Mouse (Mus musculus): ENCODE data around the gene Wasl. TPM values are rescaled to one million over a fixed set of nuclear protein-coding genes. Genes with fewer than 3 reads are reported as not detected.
A peak's percentile ranks its signal among the peaks of the same experiment; 100 is the strongest.

The Wasl gene
- 20.1 and 21.5 TPM in 2 replicates for total RNA-seq (2015)
- total RNA-seq (2017) = 5.1 and 7.0 TPM in 2 replicates

DNA sequence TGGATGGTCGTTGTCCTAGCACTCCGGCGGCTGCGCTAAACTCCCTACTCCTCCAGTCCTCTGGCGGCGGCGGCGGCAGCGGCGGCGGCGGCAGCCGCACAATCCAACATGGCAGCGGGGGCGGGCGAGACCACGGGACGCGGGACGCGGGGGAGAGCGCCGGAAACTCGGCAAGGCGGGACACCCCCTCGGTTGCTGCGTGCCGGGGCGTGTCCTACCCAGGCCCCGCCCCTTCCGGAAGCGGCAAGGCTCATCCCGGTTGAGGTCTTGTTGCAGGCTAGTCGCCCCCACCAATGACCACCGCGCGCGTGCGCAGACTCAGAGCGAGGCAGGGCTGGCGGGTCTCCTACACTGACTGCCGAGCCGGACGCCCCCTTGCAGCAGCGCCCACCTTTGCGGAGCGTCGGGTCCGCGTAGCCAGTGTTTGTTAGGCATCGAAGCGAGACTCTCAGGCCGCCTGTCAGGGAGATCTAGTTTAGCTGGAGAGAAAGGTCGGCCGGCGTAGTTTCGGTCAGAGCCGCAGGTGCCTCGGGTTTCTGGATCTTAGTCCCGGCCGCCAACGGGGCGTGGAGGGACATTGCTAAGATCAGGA, at the start of gene Wasl:
Gene Wasl (minus strand): TSS at position 143 of the 592 bp plus-strand sequence.
- ATAC-seq (replicated peaks; ENCODE audit: poor library complexity) = peak; percentile 87

DNA sequence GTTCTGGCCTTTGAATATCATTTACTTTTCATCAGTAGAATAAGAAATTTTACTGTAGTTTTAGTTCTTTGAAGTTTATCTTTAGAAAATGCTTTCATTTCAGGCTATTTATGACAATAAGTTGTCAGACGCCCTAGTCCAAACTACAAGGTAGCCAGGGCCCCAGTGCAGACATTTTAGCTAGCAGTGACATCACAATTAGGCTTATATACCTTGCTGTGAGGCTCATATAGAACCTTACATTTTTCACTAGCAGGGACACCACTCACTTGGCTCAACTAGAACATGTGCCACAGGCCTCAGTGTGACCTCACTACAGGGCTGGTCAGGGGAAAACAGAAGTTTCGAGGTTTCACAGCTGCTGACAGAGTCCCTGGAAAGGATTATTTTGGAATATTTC, 42.7 kb upstream of the Wasl start:
- ATAC-seq (replicated peaks; ENCODE audit: poor library complexity) = no peak

DNA sequence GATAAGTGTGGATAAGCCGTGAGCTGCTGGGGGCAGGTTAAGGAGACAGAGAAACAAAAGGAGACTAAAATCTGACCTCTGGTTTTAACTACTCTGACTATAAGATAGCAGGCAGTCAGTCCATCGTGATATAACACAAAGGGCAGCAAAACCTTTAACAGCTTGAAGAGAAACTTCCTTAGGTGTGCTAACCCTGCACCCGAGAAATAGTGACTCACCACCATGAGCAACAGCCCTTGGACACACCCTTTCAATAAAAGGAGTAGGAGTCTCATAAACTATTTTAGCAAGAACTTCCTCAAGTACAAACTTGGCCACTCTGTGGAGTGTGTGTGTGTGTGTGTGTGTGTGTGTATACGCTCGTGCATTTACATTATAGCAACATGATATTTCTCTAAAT, 42.3 kb upstream of the Wasl start:
- no peak for ATAC-seq (replicated peaks; ENCODE audit: poor library complexity)

DNA sequence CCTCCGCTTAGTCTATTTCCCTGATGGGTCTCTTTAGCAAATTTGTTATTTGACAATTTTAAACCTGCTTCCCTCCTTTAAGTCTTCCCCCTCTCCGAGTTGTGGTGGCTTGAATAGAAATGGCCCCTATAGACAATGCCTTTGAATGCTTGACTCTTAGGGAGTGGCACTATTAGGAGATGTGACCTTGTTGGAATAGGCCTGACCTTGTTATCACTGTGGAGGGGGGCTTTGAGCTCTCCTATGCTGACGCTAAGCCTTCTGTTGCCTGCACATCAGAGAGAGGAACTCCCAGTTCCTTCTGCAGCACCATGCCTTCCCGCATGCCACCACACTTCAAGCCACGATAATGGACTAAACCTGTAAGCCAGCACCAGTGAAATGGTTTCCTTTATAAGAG, 32.4 kb upstream of the Wasl start:
- no peak for ATAC-seq (replicated peaks; ENCODE audit: poor library complexity)

DNA sequence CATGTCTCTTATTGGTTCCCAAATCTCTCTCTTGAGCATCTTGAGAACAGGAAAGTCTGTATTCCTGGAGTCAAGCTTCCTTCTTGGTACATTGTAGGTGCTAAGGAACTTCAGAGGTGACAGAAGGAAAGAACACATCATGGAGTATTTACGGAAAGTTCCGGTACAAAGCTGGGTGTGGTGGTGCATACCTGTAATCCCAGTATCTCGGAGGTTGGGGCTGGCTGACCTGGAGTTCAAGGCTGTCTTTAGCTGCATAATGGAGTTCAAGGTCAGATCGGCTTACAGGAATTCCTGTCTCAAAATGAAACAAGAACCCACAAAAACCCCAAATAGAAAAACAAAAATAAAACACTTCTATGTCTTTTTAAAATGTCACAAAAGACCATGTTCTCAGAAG, 31.3 kb upstream of the Wasl start:
- no peak for ATAC-seq (replicated peaks; ENCODE audit: poor library complexity)

DNA sequence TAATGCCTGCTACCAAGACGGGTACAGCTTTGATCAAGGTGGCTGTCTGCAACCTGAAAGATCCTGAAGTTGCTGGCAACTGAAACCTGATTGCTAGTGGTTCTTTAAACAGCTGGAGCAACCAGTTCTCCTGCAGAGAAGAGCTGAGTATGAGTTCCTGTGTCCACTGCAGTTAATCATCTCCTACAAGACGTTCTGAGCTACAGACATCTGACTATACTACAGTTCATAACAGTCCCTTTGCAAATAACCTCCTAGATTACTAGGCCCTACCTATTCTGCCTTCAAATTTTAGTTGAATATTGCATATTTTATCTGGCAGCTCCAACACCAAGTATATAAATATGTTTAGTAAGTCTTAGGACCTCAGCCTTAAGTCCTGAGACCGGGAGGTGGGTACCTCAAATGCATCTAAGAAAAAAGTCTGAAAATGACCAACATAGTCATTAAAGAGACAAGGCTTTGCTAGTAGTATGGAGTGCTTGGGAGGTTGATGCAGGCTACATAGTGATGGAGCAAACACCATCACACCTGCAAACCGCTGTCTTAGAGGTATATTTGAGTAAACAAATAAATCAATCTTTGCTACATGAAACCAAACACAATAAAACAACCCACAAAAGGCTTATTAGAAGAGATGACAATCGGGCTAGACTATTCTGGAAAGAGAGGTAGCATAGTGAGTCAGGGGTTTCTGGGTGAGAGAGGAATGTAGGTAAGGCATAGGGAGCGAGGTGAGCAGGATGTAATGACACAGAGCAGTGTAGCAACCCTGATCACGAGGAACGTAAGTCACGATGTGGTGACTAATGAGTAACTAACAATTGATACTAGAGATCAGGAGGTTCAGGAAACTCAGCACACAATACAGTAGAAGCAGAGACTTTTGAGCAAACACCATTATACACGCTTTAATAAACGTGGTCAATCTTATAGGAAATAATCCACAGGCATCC, 29.9 kb upstream of the Wasl start:
- no peak for ATAC-seq (replicated peaks; ENCODE audit: poor library complexity)

DNA sequence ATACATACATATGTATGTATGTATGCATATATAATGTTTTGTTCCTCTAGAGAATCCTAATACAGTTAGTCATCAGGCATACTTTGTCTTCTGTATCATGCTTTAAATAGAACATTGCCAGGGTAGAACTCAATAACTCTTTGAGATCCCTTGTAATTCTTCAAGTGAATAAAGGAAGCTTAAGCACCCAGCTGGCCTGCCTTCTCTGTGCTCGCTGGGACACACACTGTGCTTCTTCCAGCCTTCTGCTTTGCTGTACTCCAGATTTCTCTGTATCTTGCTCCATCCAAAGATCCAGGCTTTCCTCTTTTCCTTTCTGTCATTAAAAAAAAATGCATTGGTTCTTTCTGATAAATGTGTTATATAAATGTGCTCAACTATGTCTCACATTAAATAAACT, 23.1 kb upstream of the Wasl start:
- no peak for ATAC-seq (replicated peaks; ENCODE audit: poor library complexity)

DNA sequence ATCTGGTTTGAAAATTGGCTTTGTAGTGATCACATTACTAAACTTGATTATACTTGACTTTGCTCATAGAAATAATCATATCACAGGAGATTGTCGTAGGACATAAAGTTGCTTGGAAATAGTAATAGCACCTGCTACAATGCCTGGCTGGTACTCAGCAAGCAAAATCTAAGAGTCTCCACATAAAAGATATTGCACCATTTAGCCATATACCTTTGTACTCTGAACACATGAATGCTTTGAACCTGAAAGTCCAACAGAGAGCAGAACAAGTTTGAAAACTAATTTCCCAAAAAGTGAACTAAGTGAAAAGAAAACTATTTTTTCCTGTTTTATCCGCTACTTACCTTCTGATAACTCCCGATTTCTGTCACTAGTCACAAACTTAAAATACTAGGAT, 18.3 kb upstream of the Wasl start:
- ATAC-seq (replicated peaks; ENCODE audit: poor library complexity) = no peak

DNA sequence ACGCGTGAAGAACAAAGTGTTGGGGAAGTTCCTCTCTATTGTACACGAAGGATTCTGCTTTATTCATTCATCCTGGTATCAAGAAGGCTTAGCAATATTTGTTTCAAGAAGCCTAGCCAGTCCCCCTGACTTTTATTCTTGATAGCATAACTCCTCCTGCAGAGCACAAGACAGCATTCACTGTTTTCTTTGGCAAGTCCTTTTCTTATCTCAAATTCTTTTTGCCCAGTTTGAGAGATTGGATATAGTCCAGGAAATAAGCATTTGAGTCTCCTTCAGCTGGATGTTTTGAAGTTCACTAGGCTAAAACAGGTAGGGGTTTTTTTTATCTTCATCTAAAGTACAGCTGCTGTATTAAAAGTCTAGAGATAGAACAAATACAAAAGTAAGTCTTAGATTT, 3.0 kb upstream of the Wasl start:
- ATAC-seq (replicated peaks; ENCODE audit: poor library complexity) = 0 out of 2 replicates have a peak, but pooled peaks have one; percentile 10

DNA sequence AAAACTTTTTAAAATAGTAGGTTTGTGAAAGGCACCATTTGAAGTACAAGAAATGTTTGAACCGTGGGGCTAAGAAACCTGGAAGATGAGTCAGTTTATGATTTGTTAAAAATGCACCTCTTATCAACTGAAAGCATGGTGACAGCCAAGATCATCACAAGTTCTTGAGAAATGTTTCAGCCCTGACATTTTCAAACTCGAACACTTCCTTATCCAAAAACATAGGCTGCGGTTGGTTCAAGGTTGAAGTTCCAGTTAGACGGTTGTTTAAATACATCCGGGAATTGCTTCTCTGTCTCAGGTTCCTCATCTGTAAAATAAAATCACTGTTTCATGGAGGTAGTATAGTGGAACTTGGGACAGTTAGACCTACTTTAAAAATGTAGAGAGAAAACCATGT, 1.4 kb upstream of the Wasl start:
- ATAC-seq (replicated peaks; ENCODE audit: poor library complexity) = no peak

DNA sequence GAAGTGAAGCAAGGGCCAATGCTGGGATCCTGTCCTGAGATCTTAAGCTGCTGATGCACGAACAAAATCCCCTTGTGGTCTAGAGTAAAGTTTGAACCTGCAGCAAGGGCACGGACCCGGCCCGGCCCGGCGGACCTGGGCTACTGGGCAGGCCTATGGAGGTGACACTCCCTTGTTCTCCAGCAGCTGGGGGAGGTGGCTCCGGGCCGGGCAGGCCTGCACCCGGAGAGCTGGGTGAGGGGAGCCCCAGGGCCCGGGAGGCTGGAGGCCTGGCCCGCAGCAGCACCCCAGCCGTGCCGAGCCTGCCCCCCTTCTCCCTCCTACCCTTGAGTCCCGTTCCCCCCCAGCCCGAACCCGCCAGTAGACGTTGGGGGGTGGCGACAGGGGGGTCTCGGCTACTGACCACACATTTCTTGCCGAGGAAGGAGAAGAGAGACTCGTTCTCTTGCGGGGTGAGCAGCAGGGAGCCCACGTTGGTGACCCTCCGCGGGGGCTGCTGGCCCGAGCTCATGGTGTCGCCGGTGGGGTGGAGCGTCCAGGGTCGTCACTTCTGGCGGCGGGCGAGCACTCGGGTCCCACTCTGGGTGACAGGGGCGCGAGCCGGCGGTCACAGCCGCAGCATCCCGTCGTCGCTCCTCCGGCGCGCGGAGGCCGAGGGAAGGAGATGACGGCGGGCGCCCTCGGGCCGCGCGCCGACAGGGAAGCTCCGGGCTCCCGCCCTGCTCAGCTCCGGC, 509 bp downstream of the Wasl start:
- peak; percentile 24 for ATAC-seq (replicated peaks; ENCODE audit: poor library complexity)

DNA sequence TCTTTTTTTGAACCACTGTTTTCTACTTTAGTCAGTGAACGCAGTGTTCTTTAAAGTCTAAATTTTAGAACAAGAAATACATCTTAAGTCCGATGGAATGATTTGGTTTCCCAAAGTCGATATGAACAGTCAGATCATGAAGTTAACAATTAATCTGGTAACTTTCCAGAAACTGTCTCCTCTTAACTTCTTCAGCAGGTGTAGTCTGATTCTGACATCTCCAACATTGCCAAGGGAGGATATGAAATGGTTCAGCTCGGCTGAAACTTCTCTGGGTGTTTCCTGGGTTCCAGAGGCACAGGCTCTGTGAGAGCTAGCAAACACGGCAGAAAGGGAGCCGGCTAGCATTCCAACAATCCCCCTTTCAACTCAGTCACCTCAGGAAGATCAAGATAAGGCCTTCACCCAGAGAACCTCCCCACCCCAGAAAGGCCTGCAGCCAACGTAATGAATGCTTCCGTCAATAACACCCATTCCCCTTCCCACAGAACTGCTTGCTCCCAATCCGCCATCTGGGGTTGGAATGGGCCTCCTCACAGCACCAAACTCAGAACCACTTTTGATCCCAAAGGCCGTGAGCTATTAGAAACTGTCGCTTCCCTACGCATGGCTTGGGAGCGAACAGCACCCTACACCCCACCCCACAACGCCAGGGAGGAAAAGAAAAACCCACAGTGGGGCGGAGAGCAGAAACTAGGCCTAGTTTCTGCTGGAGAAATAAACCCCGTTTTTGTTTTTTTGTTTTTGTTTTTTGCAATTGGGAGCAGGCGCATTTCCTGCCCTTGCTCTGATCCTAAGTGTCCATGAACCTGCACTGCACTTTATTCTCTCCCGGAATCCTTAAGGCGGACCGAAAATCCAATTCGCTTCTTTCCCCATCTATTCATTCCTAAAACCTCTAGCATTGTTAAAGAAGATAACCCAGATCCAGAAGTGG, 1.3 kb downstream of the Wasl start:
- ATAC-seq (replicated peaks; ENCODE audit: poor library complexity) = no peak

DNA sequence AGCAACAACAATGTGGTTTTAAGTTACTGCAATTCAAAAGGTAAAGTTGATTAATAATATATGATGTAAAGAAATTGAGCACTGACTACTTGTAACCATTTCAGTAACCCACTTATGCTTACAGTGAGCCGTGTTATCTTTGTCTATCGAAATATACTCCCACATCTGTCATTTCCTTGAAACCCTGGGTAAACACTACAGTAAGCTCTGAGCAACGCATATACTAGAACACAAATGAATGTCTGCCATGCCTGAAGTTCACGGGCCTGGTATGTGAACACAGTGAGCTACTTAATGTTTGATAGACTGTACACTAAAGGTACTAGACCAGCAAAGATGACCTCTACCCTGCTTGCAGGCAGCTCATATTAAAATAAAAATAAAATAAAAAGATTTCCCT, 2.3 kb downstream of the Wasl start:
- no peak for ATAC-seq (replicated peaks; ENCODE audit: poor library complexity)

DNA sequence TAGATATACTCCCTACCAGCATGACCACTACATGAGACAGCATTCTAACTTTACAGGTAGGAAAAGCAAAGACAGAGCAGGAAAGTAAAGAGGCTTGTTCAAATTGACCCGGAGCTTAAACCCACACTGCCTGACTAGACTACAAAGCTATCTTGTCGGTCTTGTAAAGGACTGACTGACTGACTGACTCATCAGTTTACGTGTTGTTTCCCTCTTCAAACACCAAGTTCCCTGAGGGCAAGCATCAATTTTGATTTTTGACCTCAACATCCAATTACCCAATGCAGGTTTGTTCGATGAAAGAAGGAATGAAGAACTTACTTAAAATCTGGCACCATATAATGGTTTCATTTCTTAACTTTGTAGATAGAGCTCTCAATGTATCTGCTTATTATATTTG, 2.9 kb downstream of the Wasl start:
- ATAC-seq (replicated peaks; ENCODE audit: poor library complexity) = no peak

DNA sequence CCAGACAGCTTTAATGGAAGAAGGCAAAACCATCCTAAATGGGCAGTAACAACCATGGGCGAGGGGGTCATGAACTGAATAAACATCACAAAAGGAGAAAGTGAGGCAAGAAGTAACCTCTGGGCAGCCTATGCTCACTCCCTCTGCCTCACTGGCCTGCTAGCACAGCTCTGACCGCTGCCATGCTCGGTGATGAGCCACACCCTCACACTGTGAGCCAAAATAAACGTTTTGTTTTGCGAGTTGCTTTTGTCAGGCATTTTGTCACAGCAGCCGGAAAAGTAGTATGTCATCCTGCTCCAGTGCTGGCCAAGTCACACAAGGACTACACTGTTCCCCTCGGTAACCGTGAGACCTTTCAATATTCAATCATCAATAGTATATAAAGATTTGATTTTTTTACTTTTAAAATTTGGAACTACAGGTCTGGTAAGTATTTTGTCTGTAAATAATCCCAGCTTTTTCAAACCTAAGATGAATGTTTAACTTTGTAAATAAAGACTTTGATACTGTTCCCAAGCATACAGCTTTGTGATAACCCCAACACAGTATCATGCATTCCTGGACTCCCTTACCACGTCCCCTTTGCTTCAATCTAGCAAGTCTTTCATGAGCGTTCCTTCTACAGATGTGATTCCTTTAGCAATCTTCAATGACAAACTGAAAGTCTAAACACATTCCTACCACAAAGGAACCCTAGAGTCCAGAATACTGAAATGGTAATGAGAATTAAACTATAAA, 7.0 kb downstream of the Wasl start:
- ATAC-seq (replicated peaks; ENCODE audit: poor library complexity) = no peak

DNA sequence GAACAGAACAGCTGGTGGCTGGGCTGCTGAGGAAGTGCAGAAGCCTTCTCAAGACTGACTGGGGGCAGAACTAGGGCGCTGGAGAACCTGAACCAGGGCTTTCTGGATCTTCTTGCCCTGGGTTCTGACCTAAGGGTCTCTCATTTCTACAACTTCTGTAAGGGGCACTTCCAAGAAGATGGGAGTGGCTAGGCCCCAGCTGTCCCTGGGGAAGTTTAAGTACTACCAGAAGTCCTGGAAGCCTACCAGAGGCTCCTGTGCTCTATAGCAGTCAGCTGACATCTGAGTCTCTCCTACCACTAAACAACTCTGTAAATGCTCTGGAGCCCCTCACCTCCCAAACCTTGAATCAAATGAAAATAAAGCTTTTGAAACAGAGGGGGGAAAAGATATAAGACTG, 8.7 kb downstream of the Wasl start:
- ATAC-seq (replicated peaks; ENCODE audit: poor library complexity) = no peak

DNA sequence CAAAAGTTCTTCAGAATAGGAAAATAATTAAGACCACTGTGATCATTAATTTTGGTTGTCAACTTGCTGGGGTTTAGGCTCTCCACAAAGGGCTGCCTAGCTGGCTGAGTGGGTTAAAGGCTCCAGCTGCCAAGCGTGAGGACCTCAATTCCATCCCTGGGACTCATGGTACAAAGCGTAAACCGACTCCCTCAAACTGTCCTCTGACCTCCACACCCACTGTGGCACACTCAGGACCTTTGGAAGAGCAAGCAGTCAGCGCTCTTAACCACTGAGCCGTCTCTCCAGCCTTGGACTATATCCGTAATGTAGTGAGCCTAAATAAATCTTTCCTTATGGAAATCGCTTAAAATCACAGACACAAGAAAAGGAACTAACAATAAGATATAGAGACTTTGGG, 13.3 kb downstream of the Wasl start:
- no peak for ATAC-seq (replicated peaks; ENCODE audit: poor library complexity)

DNA sequence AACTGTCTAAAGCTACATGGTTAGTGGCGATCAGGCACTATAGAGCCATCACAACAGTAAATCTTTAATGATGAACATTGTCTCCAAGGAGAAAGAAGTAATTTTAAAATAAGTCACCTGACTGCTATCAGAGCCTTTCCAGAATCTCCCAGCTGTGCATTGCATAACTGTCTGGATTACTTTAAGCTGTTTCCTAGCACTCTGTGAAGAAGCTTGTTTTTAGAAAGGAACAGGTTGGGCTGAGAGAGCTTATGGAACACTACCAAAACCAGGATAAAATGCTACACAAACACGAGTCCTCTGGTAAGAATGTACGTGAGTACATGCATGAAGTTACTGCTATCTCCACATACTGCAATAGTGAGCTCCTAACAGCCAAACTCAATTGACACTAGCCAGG, 14.1 kb downstream of the Wasl start:
- ATAC-seq (replicated peaks; ENCODE audit: poor library complexity) = no peak

DNA sequence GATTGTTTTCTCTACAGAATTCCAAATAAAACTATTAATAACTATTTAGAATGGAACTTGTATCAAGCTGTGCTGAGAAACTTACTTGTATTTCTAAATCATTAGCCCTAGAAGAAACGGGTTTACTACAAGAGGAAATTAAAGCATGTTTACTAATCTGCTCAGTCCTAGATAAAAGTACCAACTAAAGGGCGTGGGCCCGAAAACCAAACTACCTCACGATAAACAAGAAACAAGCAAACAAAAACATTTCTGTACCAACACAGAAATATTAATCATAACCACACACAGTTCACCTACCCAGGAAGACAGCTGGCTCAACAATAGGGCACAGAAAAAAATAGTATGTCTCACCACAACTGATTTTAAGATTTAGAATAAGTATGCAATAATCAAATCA, 16.4 kb downstream of the Wasl start:
- ATAC-seq (replicated peaks; ENCODE audit: poor library complexity) = no peak
